Mouse (Mus musculus): ENCODE results near the gene 0610040J01Rik. TPM values are rescaled to one million over a fixed set of nuclear protein-coding genes. Genes with fewer than 3 reads are reported as not detected.

Gene 0610040J01Rik
- polyA plus RNA-seq, 1 experiment = 9.2 TPM

- TF ChIP-seq POLR2A (IDR thresholded peaks at IDR 0.05; ENCODE audit: borderline replicate concordance, insufficient read depth, low read length) = no peak
- no peak for TF ChIP-seq CTCF (IDR thresholded peaks at IDR 0.05; ENCODE audit: borderline replicate concordance, insufficient read depth, low read depth, low read length)
- Histone ChIP-seq H3K27me3 (ENCODE audit: control insufficient read depth, insufficient read depth, low read length) (no peaks in the 10 kb centered on the region), H3K4me1 (ENCODE audit: control insufficient read depth, insufficient read depth, low read length) (no peaks in the 10 kb centered on the region), H3K4me3 (replicated peaks; ENCODE audit: insufficient read depth, low read depth, low read length) (no peak overlapping the region), H3K27ac (ENCODE audit: insufficient read depth, low read length) (no peak overlapping the region)
- 42% methylated on average over 3 of the region's 3 CpGs for WGBS
- DNase-seq = no peak
Measured at GRCm38 (mm10) chr5:63834435-63834834, 22.3 kb downstream of the 0610040J01Rik start.

- Histone ChIP-seq H3K4me3 (replicated peaks; ENCODE audit: insufficient read depth, low read depth, low read length) (no peak overlapping the region), H3K27me3 (ENCODE audit: control insufficient read depth, insufficient read depth, low read length) (no peaks in the 10 kb centered on the region), H3K4me1 (ENCODE audit: control insufficient read depth, insufficient read depth, low read length) (no peaks in the 10 kb centered on the region), H3K27ac (ENCODE audit: insufficient read depth, low read length) (no peak overlapping the region)
- no peak for DNase-seq
- 90% methylated on average over 5 of the region's 5 CpGs for WGBS
- TF ChIP-seq CTCF (IDR thresholded peaks at IDR 0.05; ENCODE audit: borderline replicate concordance, insufficient read depth, low read depth, low read length) (no peak), POLR2A (IDR thresholded peaks at IDR 0.05; ENCODE audit: borderline replicate concordance, insufficient read depth, low read length) (no peak)
Measured at GRCm38 (mm10) chr5:63837115-63837514, 25.0 kb downstream of the 0610040J01Rik start.

- Histone ChIP-seq H3K4me3 (replicated peaks; ENCODE audit: insufficient read depth, low read depth, low read length) (no peak overlapping the region), H3K4me1 (ENCODE audit: control insufficient read depth, insufficient read depth, low read length) (no peaks in the 10 kb centered on the region), H3K27me3 (ENCODE audit: control insufficient read depth, insufficient read depth, low read length) (no peaks in the 10 kb centered on the region), H3K27ac (ENCODE audit: insufficient read depth, low read length) (no peak overlapping the region)
- DNase-seq = no peak
- no peak for TF ChIP-seq CTCF (IDR thresholded peaks at IDR 0.05; ENCODE audit: borderline replicate concordance, insufficient read depth, low read depth, low read length)
- no peak for TF ChIP-seq POLR2A (IDR thresholded peaks at IDR 0.05; ENCODE audit: borderline replicate concordance, insufficient read depth, low read length)
- WGBS = 95% methylated on average over 2 of the region's 2 CpGs
Measured at GRCm38 (mm10) chr5:63837851-63838250, 25.7 kb downstream of the 0610040J01Rik start.

GRCm38 (mm10) chr5:63839801-63840416, 27.7 kb downstream of the 0610040J01Rik start:
- Histone ChIP-seq H3K4me1 (ENCODE audit: control insufficient read depth, insufficient read depth, low read length) (no peaks in the 10 kb centered on the region), H3K27me3 (ENCODE audit: control insufficient read depth, insufficient read depth, low read length) (no peaks in the 10 kb centered on the region), H3K27ac (ENCODE audit: insufficient read depth, low read length) (no peak overlapping the region), H3K4me3 (replicated peaks; ENCODE audit: insufficient read depth, low read depth, low read length) (no peak overlapping the region)
- TF ChIP-seq POLR2A (IDR thresholded peaks at IDR 0.05; ENCODE audit: borderline replicate concordance, insufficient read depth, low read length) = no peak
- no peak for TF ChIP-seq CTCF (IDR thresholded peaks at IDR 0.05; ENCODE audit: borderline replicate concordance, insufficient read depth, low read depth, low read length)
- DNase-seq = no peak
- 80% methylated on average over 12 of the region's 12 CpGs for WGBS

- 91% methylated on average over 8 of the region's 8 CpGs for WGBS
- TF ChIP-seq POLR2A (IDR thresholded peaks at IDR 0.05; ENCODE audit: borderline replicate concordance, insufficient read depth, low read length) (no peak), CTCF (IDR thresholded peaks at IDR 0.05; ENCODE audit: borderline replicate concordance, insufficient read depth, low read depth, low read length) (no peak)
- Histone ChIP-seq H3K27ac (ENCODE audit: insufficient read depth, low read length) (no peak overlapping the region), H3K4me3 (replicated peaks; ENCODE audit: insufficient read depth, low read depth, low read length) (no peak overlapping the region), H3K4me1 (ENCODE audit: control insufficient read depth, insufficient read depth, low read length) (no peaks in the 10 kb centered on the region), H3K27me3 (ENCODE audit: control insufficient read depth, insufficient read depth, low read length) (no peaks in the 10 kb centered on the region)
- DNase-seq = no peak
Measured at GRCm38 (mm10) chr5:63847080-63847479, 34.9 kb downstream of the 0610040J01Rik start.

GRCm38 (mm10) chr5:63847541-63848226, 35.5 kb downstream of the 0610040J01Rik start:
- no peak for DNase-seq
- Histone ChIP-seq H3K4me1 (ENCODE audit: control insufficient read depth, insufficient read depth, low read length) (no peaks in the 10 kb centered on the region), H3K4me3 (replicated peaks; ENCODE audit: insufficient read depth, low read depth, low read length) (no peak overlapping the region), H3K27me3 (ENCODE audit: control insufficient read depth, insufficient read depth, low read length) (no peaks in the 10 kb centered on the region), H3K27ac (ENCODE audit: insufficient read depth, low read length) (no peak overlapping the region)
- WGBS = 89% methylated on average over 13 of the region's 13 CpGs
- no peak for TF ChIP-seq POLR2A (IDR thresholded peaks at IDR 0.05; ENCODE audit: borderline replicate concordance, insufficient read depth, low read length)
- TF ChIP-seq CTCF (IDR thresholded peaks at IDR 0.05; ENCODE audit: borderline replicate concordance, insufficient read depth, low read depth, low read length) = no peak

GRCm38 (mm10) chr5:63858901-63859300, 46.7 kb downstream of the 0610040J01Rik start:
- H3K27me3 ChIP-seq (ENCODE audit: control insufficient read depth, insufficient read depth, low read length) = no peaks in the 10 kb centered on the region
- TF ChIP-seq POLR2A (IDR thresholded peaks at IDR 0.05; ENCODE audit: borderline replicate concordance, insufficient read depth, low read length) (no peak), CTCF (IDR thresholded peaks at IDR 0.05; ENCODE audit: borderline replicate concordance, insufficient read depth, low read depth, low read length) (no peak)
- no peak overlapping the region for H3K27ac ChIP-seq (ENCODE audit: insufficient read depth, low read length)
- 89% methylated on average over 8 of the region's 8 CpGs for WGBS
- DNase-seq = no peak
- H3K4me1 ChIP-seq (ENCODE audit: control insufficient read depth, insufficient read depth, low read length) = peaks cover 3% of the 10 kb centered on the region; the same call in 1 of the 2 replicates
- H3K4me3 ChIP-seq (replicated peaks; ENCODE audit: insufficient read depth, low read depth, low read length) = no peak overlapping the region

- Histone ChIP-seq H3K4me1 (ENCODE audit: control insufficient read depth, insufficient read depth, low read length) (no peaks in the 10 kb centered on the region), H3K27ac (ENCODE audit: insufficient read depth, low read length) (no peak overlapping the region), H3K27me3 (ENCODE audit: control insufficient read depth, insufficient read depth, low read length) (no peaks in the 10 kb centered on the region), H3K4me3 (replicated peaks; ENCODE audit: insufficient read depth, low read depth, low read length) (no peak overlapping the region)
- WGBS = 42% methylated on average over 3 of the region's 3 CpGs
- no peak for TF ChIP-seq CTCF (IDR thresholded peaks at IDR 0.05; ENCODE audit: borderline replicate concordance, insufficient read depth, low read depth, low read length)
- TF ChIP-seq POLR2A (IDR thresholded peaks at IDR 0.05; ENCODE audit: borderline replicate concordance, insufficient read depth, low read length) = no peak
- no peak for DNase-seq
Measured at GRCm38 (mm10) chr5:63867421-63867820, 55.3 kb downstream of the 0610040J01Rik start.
